Mouse (Mus musculus) forebrain, embryonic 13.5 days (tissue): Measurements from ENCODE around the gene Ube2f. TPM values are rescaled to one million over a fixed set of nuclear protein-coding genes. Genes with fewer than 3 reads are reported as not detected.

Experiments used
- ATAC-seq: fragments of 200-750 bp; cut with Nextera tagmentation; 2 replicates; pipeline ENCODE4 v1.8.0; 2017
- H3K27ac ChIP-seq: fragments of 300-500 bp; sonication (generic); 2 replicates; pipeline ENCODE4 v1.5.1; 2015; ENCODE audit warnings: inconsistent platforms, mild to moderate bottlenecking, moderate library complexity
- H3K27me3 ChIP-seq: fragments of 300-500 bp; sonication (generic); 2 replicates; pipeline ENCODE4 v1.6.1; 2015; ENCODE audit warnings: mild to moderate bottlenecking, inconsistent platforms
- H3K36me3 ChIP-seq: fragments of 300-500 bp; sonication (generic); 2 replicates; pipeline ENCODE4 v1.6.1; 2015; ENCODE audit warnings: mild to moderate bottlenecking, inconsistent platforms; ENCODE audit not compliant: poor library complexity, severe bottlenecking
- H3K4me1 ChIP-seq: fragments of 300-500 bp; sonication (generic); 2 replicates; pipeline ENCODE4 v1.6.1; 2015; ENCODE audit warnings: inconsistent platforms
- H3K4me2 ChIP-seq: fragments of 300-500 bp; sonication (generic); 2 replicates; pipeline ENCODE4 v1.6.1; 2015; ENCODE audit warnings: inconsistent platforms, mild to moderate bottlenecking, moderate library complexity
- H3K4me3 ChIP-seq: fragments of 300-500 bp; sonication (generic); 2 replicates; pipeline ENCODE4 v1.5.1; 2015; ENCODE audit warnings: mild to moderate bottlenecking, inconsistent platforms
- H3K9ac ChIP-seq: fragments of 300-500 bp; sonication (generic); 2 replicates; pipeline ENCODE4 v1.6.1; 2015; ENCODE audit warnings: mild to moderate bottlenecking, inconsistent platforms
- H3K9me3 ChIP-seq: fragments of 300-500 bp; sonication (generic); replicated peaks from 2 replicates; pipeline ENCODE4 v1.6.1; 2016; ENCODE audit warnings: inconsistent platforms
- WGBS: fragments of 180-500 bp; shearing (Covaris S2); methylation state at CpG from one replicate; pipeline ENCODE4 v1.1.7; 2015; 5-methylcytosine and 5-hydroxymethylcytosine counted together
- polyA plus RNA-seq: library from polyadenylated mRNA; unstranded; fragments of >200 nt; fragmentation: Nextera tagmentation; extraction: Ambion mirVana; gene quantifications from 2 replicates; pipeline ENCODE4 v1.2.1, GENCODE M21; 2015

Ube2f gene
- polyA plus RNA-seq: 81.3 and 82.6 TPM in 2 replicates

- Histone ChIP-seq H3K9ac (peak within 1 kb of the TSS; percentile 96), H3K4me2 (peak within 1 kb of the TSS; percentile 79), H3K36me3 (peaks cover 6% of the 10 kb centered on the region; the same call in 1 of the 2 replicates), H3K4me1 (peaks cover 23% of the 10 kb centered on the region), H3K27ac (peak within 1 kb of the TSS; percentile 80), H3K4me3 (peak within 1 kb of the TSS; percentile 93), H3K27me3 (no peaks in the 10 kb centered on the region), H3K9me3 (no peaks in the 10 kb centered on the region)
- 1% methylated on average over 43 of the region's 43 CpGs for WGBS
- peak; percentile 99 for ATAC-seq
These were observed at the start of gene Ube2f for GRCm38 (mm10) chr1:91249564-91250414. TSS of gene Ube2f (plus strand) at chr1:91250304.

GRCm38 (mm10) chr1:91201122-91201521, 49.0 kb upstream of the Ube2f start:
- H3K27me3 ChIP-seq: no peaks in the 10 kb centered on the region
- H3K4me1 ChIP-seq: peaks cover 5% of the 10 kb centered on the region
- 0 out of 2 replicates have a peak overlapping the region, but pooled peaks have one; percentile 5 for H3K9ac ChIP-seq
- H3K4me2 ChIP-seq: no peak overlapping the region
- ATAC-seq: no peak
- H3K4me3 ChIP-seq: no peak overlapping the region
- 36% methylated on average over 3 of the region's 3 CpGs for whole genome bisulfite sequencing
- H3K36me3 ChIP-seq: no peaks in the 10 kb centered on the region
- no peak overlapping the region for H3K27ac ChIP-seq
- no peaks in the 10 kb centered on the region for H3K9me3 ChIP-seq

GRCm38 (mm10) chr1:91204221-91204765, 45.8 kb upstream of the Ube2f start:
- Histone ChIP-seq H3K36me3 (no peaks in the 10 kb centered on the region), H3K27me3 (no peaks in the 10 kb centered on the region), H3K4me2 (no peak overlapping the region), H3K4me1 (peaks cover 9% of the 10 kb centered on the region), H3K27ac (no peak overlapping the region), H3K4me3 (no peak overlapping the region), H3K9ac (no peak overlapping the region), H3K9me3 (no peaks in the 10 kb centered on the region)
- ATAC-seq: no peak
- 87% methylated on average over 5 of the region's 5 CpGs for WGBS

GRCm38 (mm10) chr1:91205651-91206050, 44.5 kb upstream of the Ube2f start:
- no peak overlapping the region for H3K4me2 ChIP-seq
- peaks cover 19% of the 10 kb centered on the region for H3K4me1 ChIP-seq
- WGBS: 80% methylated on average over 6 of the region's 6 CpGs
- no peak overlapping the region for H3K4me3 ChIP-seq
- ATAC-seq: no peak
- H3K27me3 ChIP-seq: no peaks in the 10 kb centered on the region
- H3K36me3 ChIP-seq: no peaks in the 10 kb centered on the region
- H3K9ac ChIP-seq: no peak overlapping the region
- H3K27ac ChIP-seq: no peak overlapping the region
- no peaks in the 10 kb centered on the region for H3K9me3 ChIP-seq

- no peak overlapping the region for H3K9ac ChIP-seq
- ATAC-seq: no peak
- no peaks in the 10 kb centered on the region for H3K9me3 ChIP-seq
- no peaks in the 10 kb centered on the region for H3K36me3 ChIP-seq
- H3K27ac ChIP-seq: no peak overlapping the region
- no peak overlapping the region for H3K4me2 ChIP-seq
- peaks cover 14% of the 10 kb centered on the region for H3K4me1 ChIP-seq
- H3K27me3 ChIP-seq: no peaks in the 10 kb centered on the region
- H3K4me3 ChIP-seq: no peak overlapping the region
- 79% methylated on average over 8 of the region's 8 CpGs for WGBS
These were observed 43.8 kb upstream of the Ube2f start for GRCm38 (mm10) chr1:91206336-91206735.

- H3K27me3 ChIP-seq: no peaks in the 10 kb centered on the region
- ATAC-seq: no peak
- no peak overlapping the region for H3K4me3 ChIP-seq
- no peaks in the 10 kb centered on the region for H3K9me3 ChIP-seq
- no peak overlapping the region for H3K27ac ChIP-seq
- peaks cover 14% of the 10 kb centered on the region for H3K4me1 ChIP-seq
- H3K4me2 ChIP-seq: no peak overlapping the region
- 71% methylated on average over 5 of the region's 5 CpGs for WGBS
- no peak overlapping the region for H3K9ac ChIP-seq
- no peaks in the 10 kb centered on the region for H3K36me3 ChIP-seq
These were observed 43.2 kb upstream of the Ube2f start for GRCm38 (mm10) chr1:91206873-91207272.

GRCm38 (mm10) chr1:91207334-91208074, 42.6 kb upstream of the Ube2f start:
- H3K27ac ChIP-seq: no peak overlapping the region
- H3K9me3 ChIP-seq: no peaks in the 10 kb centered on the region
- H3K9ac ChIP-seq: no peak overlapping the region
- no peak overlapping the region for H3K4me3 ChIP-seq
- no peak overlapping the region for H3K4me2 ChIP-seq
- ATAC-seq: no peak
- WGBS: 83% methylated on average over 3 of the region's 3 CpGs
- H3K27me3 ChIP-seq: no peaks in the 10 kb centered on the region
- H3K4me1 ChIP-seq: peaks cover 14% of the 10 kb centered on the region
- H3K36me3 ChIP-seq: no peaks in the 10 kb centered on the region

- 81% methylated on average over 6 of the region's 6 CpGs for WGBS
- no peaks in the 10 kb centered on the region for H3K36me3 ChIP-seq
- no peak overlapping the region for H3K9ac ChIP-seq
- no peaks in the 10 kb centered on the region for H3K9me3 ChIP-seq
- H3K4me2 ChIP-seq: no peak overlapping the region
- ATAC-seq: peak; percentile 54; the same call in 1 of the 2 replicates
- H3K27me3 ChIP-seq: no peaks in the 10 kb centered on the region
- H3K27ac ChIP-seq: peak overlapping the region; percentile 27; the same call in 1 of the 2 replicates
- peaks cover 14% of the 10 kb centered on the region for H3K4me1 ChIP-seq
- H3K4me3 ChIP-seq: no peak overlapping the region
These were observed 40.8 kb upstream of the Ube2f start for GRCm38 (mm10) chr1:91209343-91209742.

GRCm38 (mm10) chr1:91209785-91210184, 40.3 kb upstream of the Ube2f start:
- Histone ChIP-seq H3K4me1 (peaks cover 14% of the 10 kb centered on the region), H3K9me3 (no peaks in the 10 kb centered on the region), H3K27me3 (no peaks in the 10 kb centered on the region), H3K27ac (peak overlapping the region; percentile 27; the same call in 1 of the 2 replicates), H3K9ac (no peak overlapping the region; the same call in 1 of the 2 replicates), H3K36me3 (no peaks in the 10 kb centered on the region), H3K4me2 (no peak overlapping the region), H3K4me3 (no peak overlapping the region)
- WGBS: 64% methylated on average over 6 of the region's 6 CpGs
- peak; percentile 75 for ATAC-seq

GRCm38 (mm10) chr1:91211099-91211498, 39.0 kb upstream of the Ube2f start:
- no peaks in the 10 kb centered on the region for H3K9me3 ChIP-seq
- H3K4me2 ChIP-seq: no peak overlapping the region
- H3K9ac ChIP-seq: no peak overlapping the region
- no peak overlapping the region for H3K4me3 ChIP-seq
- H3K27ac ChIP-seq: no peak overlapping the region
- H3K4me1 ChIP-seq: peaks cover 14% of the 10 kb centered on the region
- WGBS: 81% methylated on average over 1 of the region's 1 CpGs
- no peaks in the 10 kb centered on the region for H3K36me3 ChIP-seq
- H3K27me3 ChIP-seq: no peaks in the 10 kb centered on the region
- no peak for ATAC-seq

- ATAC-seq: no peak
- 73% methylated on average over 7 of the region's 7 CpGs for WGBS
- Histone ChIP-seq H3K36me3 (no peaks in the 10 kb centered on the region), H3K4me3 (no peak overlapping the region), H3K9me3 (no peaks in the 10 kb centered on the region), H3K27me3 (no peaks in the 10 kb centered on the region), H3K4me1 (peaks cover 14% of the 10 kb centered on the region), H3K9ac (no peak overlapping the region), H3K4me2 (no peak overlapping the region), H3K27ac (no peak overlapping the region)
These were observed 38.5 kb upstream of the Ube2f start for GRCm38 (mm10) chr1:91211591-91212008.

GRCm38 (mm10) chr1:91215264-91215663, 34.8 kb upstream of the Ube2f start:
- H3K36me3 ChIP-seq: no peaks in the 10 kb centered on the region
- WGBS: 91% methylated on average over 1 of the region's 1 CpGs
- H3K4me2 ChIP-seq: no peak overlapping the region
- ATAC-seq: no peak
- no peaks in the 10 kb centered on the region for H3K9me3 ChIP-seq
- no peak overlapping the region for H3K9ac ChIP-seq
- H3K27ac ChIP-seq: no peak overlapping the region
- H3K27me3 ChIP-seq: no peaks in the 10 kb centered on the region
- H3K4me1 ChIP-seq: peaks cover under 1% of the 10 kb centered on the region; the same call in 1 of the 2 replicates
- H3K4me3 ChIP-seq: no peak overlapping the region
